Comparison of ENCODE assay signal across 11 mouse cellular contexts in genomic region chr4:83211709-83212108, GRCm38 (mm10).
DNase-seq lines count a peak whose midpoint lies in the region; ATAC-seq lines count a peak whose summit lies in the region.
"Had no signal": no experiment of that assay in that cellular context is flagged by ENCODE, and none has a peak within 500 bp of the region (broad histone marks: within the 10 kb centered on the region; RNA-seq: fewer than 3 reads in every experiment).

No protein-coding gene starts in this region.

- peak overlapping the region; percentile 43; the same call in 1 of the 2 replicates for H3K27ac ChIP-seq in kidney, embryonic 14.5 days (ENCODE audit: low read depth, low read length)
- H3K27ac ChIP-seq in lung, embryonic 16.5 days (ENCODE audit: low read length) = peak overlapping the region; percentile 53

- 24% methylated on average over 12 of the region's 12 CpGs for WGBS in kidney, embryonic 14.5 days
- WGBS in lung, embryonic 16.5 days = 28% methylated on average over 12 of the region's 12 CpGs

- no peaks in the 10 kb centered on the region for H3K36me3 ChIP-seq in kidney, embryonic 14.5 days (ENCODE audit: control insufficient read depth, insufficient read depth, low read length)
- no peaks in the 10 kb centered on the region for H3K36me3 ChIP-seq in lung, embryonic 16.5 days (ENCODE audit: control insufficient read depth, insufficient read depth, low read length)

- 0 out of 2 replicates have a peak overlapping the region, but pooled peaks have one; percentile 23 for H3K9ac ChIP-seq in kidney, embryonic 14.5 days (ENCODE audit: low read depth, low read length)
- H3K9ac ChIP-seq in lung, embryonic 16.5 days (ENCODE audit: low read length) = no peak overlapping the region

- H3K4me3 ChIP-seq in kidney, embryonic 14.5 days (ENCODE audit: low read length) = no peak overlapping the region
- no peak overlapping the region for H3K4me3 ChIP-seq in lung, embryonic 16.5 days (ENCODE audit: low read length)

- H3K4me2 ChIP-seq in kidney, embryonic 14.5 days (replicated peaks; ENCODE audit: low read depth, low read length) = peak overlapping the region; percentile 26; the same call in 1 of the 2 replicates
- H3K4me2 ChIP-seq in lung, embryonic 16.5 days (ENCODE audit: low read depth, low read length) = no peak overlapping the region

- H3K9me3 ChIP-seq in kidney, embryonic 14.5 days (ENCODE audit: control insufficient read depth, low read length) = no peaks in the 10 kb centered on the region
- no peaks in the 10 kb centered on the region for H3K9me3 ChIP-seq in lung, embryonic 16.5 days (ENCODE audit: control insufficient read depth, low read length)

- peak; percentile 55; the same call in 1 of the 2 replicates for ATAC-seq in kidney, embryonic 14.5 days (ENCODE audit: low FRiP score, low TSS enrichment)
- ATAC-seq in common myeloid progenitor, adult 5-6 weeks (replicated peaks; ENCODE audit: low read depth, poor library complexity, severe bottlenecking) = peak; percentile 42; the same call in 1 of the 2 replicates
- peak; percentile 89 for ATAC-seq in lung, embryonic 16.5 days (ENCODE audit: low read depth)
- ATAC-seq: intestine, postnatal 0 days; Patski had no signal

- no peaks in the 10 kb centered on the region for H3K27me3 ChIP-seq in kidney, embryonic 14.5 days (ENCODE audit: control insufficient read depth, insufficient read depth, low read length)
- no peaks in the 10 kb centered on the region for H3K27me3 ChIP-seq in lung, embryonic 16.5 days (ENCODE audit: control insufficient read depth, insufficient read depth, low read depth, low read length)
- H3K27me3 ChIP-seq: Patski had no signal

- peaks cover 11% of the 10 kb centered on the region; the same call in 1 of the 2 replicates for H3K4me1 ChIP-seq in kidney, embryonic 14.5 days (ENCODE audit: control insufficient read depth, insufficient read depth, low read length)
- H3K4me1 ChIP-seq in lung, embryonic 16.5 days (replicated peaks; ENCODE audit: control insufficient read depth, insufficient read depth, low read length) = peaks cover 11% of the 10 kb centered on the region

- peak; percentile 66 to 79 for DNase-seq in cerebellum, postnatal 10 days
- no peak for DNase-seq in cerebellum, adult 8-10 months
- no peak for DNase-seq in kidney, adult 11 months
- no peak for DNase-seq in adrenal gland, adult 18-20 months (ENCODE audit: low spot score in 2 of 2)
- no peak for DNase-seq in adrenal gland, postnatal 14 days
- DNase-seq: right cerebral cortex, postnatal 14 days had no signal

Comparison
In these comparisons a context has a peak if more than half of its experiments do, and no peak if none do; other contexts are left out.
1. DNase-seq: peak in cerebellum, postnatal 10 days (2 of 2); none in cerebellum, adult 8-10 months (single experiment), kidney, adult 11 months (single experiment), adrenal gland, adult 18-20 months (0 of 2) and adrenal gland, postnatal 14 days (single experiment).
2. Peak in every context shown above with its lines, with median percentiles within 50 percentile points of each other: ATAC-seq.